Mouse (Mus musculus) bone marrow macrophage, adult 2 months (primary cell): Measurements from ENCODE around the gene Zfp683.

Experiments
- CTCF ChIP-seq: IDR thresholded peaks from 2 replicates; pipeline ENCODE4 v1.5.1; 2012; ENCODE audit warnings: low read depth, mild to moderate bottlenecking, low read length, moderate library complexity
- POLR2A ChIP-seq: IDR thresholded peaks from 2 replicates; pipeline ENCODE4 v1.6.1; 2012; ENCODE audit warnings: mild to moderate bottlenecking, low read depth, low read length, borderline replicate concordance

- TF ChIP-seq POLR2A = no peak
- TF ChIP-seq CTCF = no peak
Observed at GRCm38 (mm10) chr4:134091225-134091529, 37.5 kb downstream of the Zfp683 start.
